Comparison of ENCODE assay signal across 9 mouse cellular contexts in genomic region chr1:72313399-72314039, GRCm38 (mm10). TPM values are rescaled to one million over a fixed set of nuclear protein-coding genes. Genes with fewer than 3 reads are reported as not detected.
DNase-seq lines count a peak whose midpoint lies in the region; ATAC-seq lines count a peak whose summit lies in the region.
"Had no signal": no experiment of that assay in that cellular context is flagged by ENCODE, and none has a peak within 500 bp of the region (broad histone marks: within the 10 kb centered on the region; RNA-seq: fewer than 3 reads in every experiment).

No protein-coding gene starts in this region.

- peak; percentile 71 to 72; a peak in 3 of 4 replicates for ATAC-seq in hematopoietic stem cell, adult 5-6 weeks (replicated peaks in 1 of 2; ENCODE audit: insufficient read depth in 1 of 2, low FRiP score in 2 of 2, low TSS enrichment in 1 of 2, low read depth in 1 of 2, poor library complexity in 2 of 2, severe bottlenecking in 2 of 2)

- peak; percentile 13 for DNase-seq in heart, adult 8-10 months (ENCODE audit: low spot score)
- DNase-seq in heart, adult 9 months (ENCODE audit: low spot score in 2 of 2), result no peak
- peak; percentile 64 for DNase-seq in 416B (ENCODE audit: low read depth)
- DNase-seq in WW6 (ENCODE audit: low read depth, low spot score), result peak; percentile 33
- no peak for DNase-seq in urinary bladder, postnatal 14 days (ENCODE audit: low spot score)
- no peak for DNase-seq in thymus, adult 18-20 months
- no peak for DNase-seq in adrenal gland, adult 8-10 months
- DNase-seq: right cerebral cortex, postnatal 25 days had no signal

RNA-seq across cellular contexts. Expression of gene Xrcc5, which starts 6.3 kb away (rescaled TPM):
- total RNA-seq in heart, adult 8-10 months (2022), result 10 to 100 TPM; 17.7 to 19.4 (median 19.3) TPM
- 47.5 and 57.9 TPM in 2 replicates for total RNA-seq in hematopoietic stem cell, adult 5-6 weeks (2017)
- total RNA-seq in adrenal gland, adult 8-10 months (2022), result 10 to 100 TPM; 11.8 to 18.9 (median 14.1) TPM

RNA-seq across cellular contexts. Expression of gene Tmem169, which starts 29.4 kb away (rescaled TPM):
- not detected for total RNA-seq in heart, adult 8-10 months (2022)
- total RNA-seq in hematopoietic stem cell, adult 5-6 weeks (2017), result not detected in 2 replicates
- under 1 TPM; 0.32 to 0.86 (median 0.66) TPM for total RNA-seq in adrenal gland, adult 8-10 months (2022)

RNA-seq across cellular contexts. Expression of gene Pecr, which starts 29.4 kb away (rescaled TPM):
- total RNA-seq in heart, adult 8-10 months (2022), result 10 to 100 TPM in 3 of 4 experiments, 1 to 10 TPM in 1; 9.5 to 12.4 (median 12.2) TPM
- 10.5 and 10.9 TPM in 2 replicates for total RNA-seq in hematopoietic stem cell, adult 5-6 weeks (2017)
- 10 to 100 TPM; 27.1 to 35.2 (median 27.7) TPM for total RNA-seq in adrenal gland, adult 8-10 months (2022)

Comparison
In these comparisons a context has a peak if more than half of its experiments do, and no peak if none do; other contexts are left out.
1. DNase-seq: peak in heart, adult 8-10 months (single experiment), 416B (single experiment) and WW6 (single experiment); none in heart, adult 9 months (0 of 2), urinary bladder, postnatal 14 days (single experiment), thymus, adult 18-20 months (0 of 2) and adrenal gland, adult 8-10 months (single experiment).